Mouse (Mus musculus): ENCODE data around the gene H2al1c. TPM values are rescaled to one million over a fixed set of nuclear protein-coding genes. Genes with fewer than 3 reads are reported as not detected.

Gene H2al1c
- not detected for total RNA-seq (2023)

GRCm38 (mm10) chrX:11305355-11305754 is at the start of gene H2al1c:
Gene H2al1c, plus strand, starts transcription at chrX:11305655.

GRCm38 (mm10) chrX:11298957-11299356 is 6.5 kb upstream of the H2al1c start, which contains the start of gene H2al1a:
Gene H2al1a, plus strand, starts transcription at chrX:11299257.

DNA sequence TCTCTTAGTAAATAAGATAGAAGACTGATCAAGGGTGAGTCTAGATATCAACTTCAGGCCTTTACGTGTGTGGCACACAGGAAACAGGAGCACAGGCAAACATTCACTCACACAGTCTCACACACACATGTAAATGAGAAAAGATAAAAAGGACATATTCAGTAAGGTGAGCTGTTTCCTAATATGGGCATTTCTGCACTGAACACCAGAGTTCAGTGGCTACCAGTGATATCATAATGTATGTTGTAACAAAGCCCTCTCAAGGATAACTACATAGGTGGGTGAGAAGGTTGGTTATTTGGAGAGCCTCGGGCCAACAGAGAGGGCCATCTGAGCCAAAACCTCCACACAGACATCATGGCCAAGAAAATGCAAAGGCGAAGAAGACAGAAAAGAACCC is 3.3 kb upstream of the H2al1c start, which contains the start of gene H2al1b:
Gene H2al1b, plus strand, starts transcription at position 301 of the 400 bp plus-strand sequence.

GRCm38 (mm10) chrX:11308524-11308923 is 3.1 kb downstream of the H2al1c start, which contains the start of gene H2al1d:
Gene H2al1d, plus strand, starts transcription at chrX:11308824.

DNA sequence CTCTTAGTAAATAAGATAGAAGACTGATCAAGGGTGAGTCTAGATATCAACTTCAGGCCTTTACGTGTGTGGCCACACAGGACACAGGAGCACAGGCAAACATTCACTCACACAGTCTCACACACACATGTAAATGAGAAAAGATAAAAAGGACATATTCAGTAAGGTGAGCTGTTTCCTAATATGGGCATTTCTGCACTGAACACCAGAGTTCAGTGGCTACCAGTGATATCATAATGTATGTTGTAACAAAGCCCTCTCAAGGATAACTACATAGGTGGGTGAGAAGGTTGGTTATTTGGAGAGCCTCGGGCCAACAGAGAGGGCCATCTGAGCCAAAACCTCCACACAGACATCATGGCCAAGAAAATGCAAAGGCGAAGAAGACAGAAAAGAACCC is 6.2 kb downstream of the H2al1c start, which contains the start of gene H2al1e:
Gene H2al1e, plus strand, starts transcription at position 301 of the 400 bp plus-strand sequence.

GRCm38 (mm10) chrX:11314858-11315257 is 9.4 kb downstream of the H2al1c start, which contains the start of gene H2al1f:
Gene H2al1f, plus strand, starts transcription at chrX:11315158.

DNA sequence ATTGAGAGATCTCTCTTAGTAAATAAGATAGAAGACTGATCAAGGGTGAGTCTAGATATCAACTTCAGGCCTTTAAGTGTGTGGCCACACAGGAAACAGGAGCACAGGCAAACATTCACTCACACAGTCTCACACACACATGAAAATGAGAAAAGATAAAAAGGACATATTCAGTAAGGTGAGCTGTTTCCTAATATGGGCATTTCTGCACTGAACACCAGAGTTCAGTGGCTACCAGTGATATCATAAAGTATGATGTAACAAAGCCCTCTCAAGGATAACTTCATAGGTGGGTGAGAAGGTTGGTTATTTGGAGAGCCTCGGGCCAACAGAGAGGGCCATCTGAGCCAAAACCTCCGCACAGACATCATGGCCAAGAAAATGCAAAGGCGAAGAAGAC is 12.5 kb downstream of the H2al1c start, which contains the start of gene H2al1g:
Gene H2al1g, plus strand, starts transcription at position 301 of the 400 bp plus-strand sequence.

DNA sequence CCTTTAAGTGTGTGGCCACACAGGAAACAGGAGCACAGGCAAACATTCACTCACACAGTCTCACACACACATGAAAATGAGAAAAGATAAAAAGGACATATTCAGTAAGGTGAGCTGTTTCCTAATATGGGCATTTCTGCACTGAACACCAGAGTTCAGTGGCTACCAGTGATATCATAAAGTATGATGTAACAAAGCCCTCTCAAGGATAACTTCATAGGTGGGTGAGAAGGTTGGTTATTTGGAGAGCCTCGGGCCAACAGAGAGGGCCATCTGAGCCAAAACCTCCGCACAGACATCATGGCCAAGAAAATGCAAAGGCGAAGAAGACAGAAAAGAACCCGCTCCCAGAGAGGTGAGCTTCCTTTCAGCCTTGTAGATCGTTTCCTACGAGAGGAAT is 15.7 kb downstream of the H2al1c start, which contains the start of gene H2al1h:
Gene H2al1h, plus strand, starts transcription at position 301 of the 400 bp plus-strand sequence.

GRCm38 (mm10) chrX:11324359-11324758 is 18.9 kb downstream of the H2al1c start, which contains the start of gene H2al1i:
Gene H2al1i, plus strand, starts transcription at chrX:11324659.

GRCm38 (mm10) chrX:11327522-11327921 is 22.1 kb downstream of the H2al1c start, which contains the start of gene H2al1j:
Gene H2al1j, plus strand, starts transcription at chrX:11327822.

Other genes starting within 250 kb of the H2al1c start
- gene H2al1a, start 6.4 kb upstream of the H2al1c start, total RNA-seq (2023): not detected
- not detected for gene H2al1b, start 3.2 kb upstream of the H2al1c start, total RNA-seq (2023)
- gene H2al1d, start 3.2 kb downstream of the H2al1c start, total RNA-seq (2023): not detected
- gene H2al1e, start 6.3 kb downstream of the H2al1c start, total RNA-seq (2023): not detected
- not detected for gene H2al1f, start 9.5 kb downstream of the H2al1c start, total RNA-seq (2023)
- not detected for gene H2al1g, start 12.6 kb downstream of the H2al1c start, total RNA-seq (2023)
- not detected for gene H2al1h, start 15.8 kb downstream of the H2al1c start, total RNA-seq (2023)
- not detected for gene H2al1i, start 19.0 kb downstream of the H2al1c start, total RNA-seq (2023)
- not detected for gene H2al1j, start 22.2 kb downstream of the H2al1c start, total RNA-seq (2023)

Measured in T-cell, adult 66 days (primary cell).